Mouse (Mus musculus): Measurements from ENCODE around the gene Cidec. TPM values are rescaled to one million over a fixed set of nuclear protein-coding genes. Genes with fewer than 3 reads are reported as not detected.

Gene Cidec
- total and polyA plus RNA-seq, 3 experiments = not detected

GRCm38 (mm10) chr6:113473715-113474114, 38.2 kb upstream of the Cidec start (continued):
- TF ChIP-seq UBTF (IDR thresholded peaks at IDR 0.05; ENCODE audit: borderline replicate concordance, insufficient read depth, low read depth, low read length) (no peak), JUND (IDR thresholded peaks at IDR 0.05; ENCODE audit: low read depth, low read length) (no peak), ZKSCAN1 (IDR thresholded peaks at IDR 0.05; ENCODE audit: low read depth, low read length) (no peak), TBP (IDR thresholded peaks at IDR 0.05; ENCODE audit: low read depth, low read length) (no peak), MYB (IDR thresholded peaks at IDR 0.05; ENCODE audit: low read depth, low read length) (no peak), MYC (IDR thresholded peaks at IDR 0.05; ENCODE audit: low read depth, low read length) (0 out of 2 replicates have a peak, but pooled peaks have one; percentile 0), SIN3A (IDR thresholded peaks at IDR 0.05; ENCODE audit: low read length) (peak; percentile 60; the same call in 1 of the 2 replicates), SMC3 (IDR thresholded peaks at IDR 0.05; ENCODE audit: low read depth, low read length) (no peak), ZC3H11A (IDR thresholded peaks at IDR 0.05; ENCODE audit: low read depth, low read length) (no peak), GATA1 (IDR thresholded peaks at IDR 0.05; ENCODE audit: low read depth, low read length) (peak; percentile 74), EP300 (IDR thresholded peaks at IDR 0.05; ENCODE audit: low read depth in 1 of 2, low read length in 2 of 2) (peak; percentile 57 to 73), NRF1 (IDR thresholded peaks at IDR 0.05; ENCODE audit: insufficient read depth, low read depth, low read length, poor library complexity, severe bottlenecking) (no peak; the same call in 1 of the 2 replicates), CTCF (IDR thresholded peaks at IDR 0.05 in 2 of 3, conservative IDR thresholded peaks at IDR 0.05 in 1 of 3; ENCODE audit: control insufficient read depth in 1 of 3, insufficient read depth in 1 of 3, low read depth in 2 of 3, low read length in 3 of 3, poor library complexity in 1 of 3, severe bottlenecking in 1 of 3) (no peak), MXI1 (IDR thresholded peaks at IDR 0.05; ENCODE audit: low read depth, low read length) (no peak; the same call in 1 of the 2 replicates)

- H3K27ac ChIP-seq (ENCODE audit: control insufficient read depth, low read depth, low read length) = no peak overlapping the region
- H3K27me3 ChIP-seq (ENCODE audit: control insufficient read depth in 1 of 2, insufficient read depth in 2 of 2, low read length in 2 of 2) = peaks cover 0 to 3% of the 10 kb centered on the region in 2 experiments; a peak in 1 of 4 replicates
- H3K4me1 ChIP-seq (ENCODE audit: control insufficient read depth in 1 of 2, insufficient read depth in 2 of 2, low read length in 2 of 2) = peaks cover 4 to 14% of the 10 kb centered on the region in 2 experiments; a peak in 3 of 4 replicates
- H3K4me3 ChIP-seq (ENCODE audit: control insufficient read depth in 1 of 2, insufficient read depth in 1 of 2, low read depth in 2 of 2, low read length in 2 of 2) = peak overlapping the region in 1 of 2 experiments; percentile 19; a peak in 1 of 4 replicates
- H3K36me3 ChIP-seq (ENCODE audit: control insufficient read depth in 1 of 2, insufficient read depth in 2 of 2, low read length in 2 of 2) = no peaks in the 10 kb centered on the region; a peak in 1 of 4 replicates
- TF ChIP-seq BHLHE40 (IDR thresholded peaks at IDR 0.05; ENCODE audit: borderline replicate concordance, low read depth, low read length) = 0 out of 2 replicates have a peak, but pooled peaks have one; percentile 21
- TF ChIP-seq MYC (IDR thresholded peaks at IDR 0.05; ENCODE audit: low read depth, low read length) = peak; percentile 37; the same call in 1 of the 2 replicates
- TF ChIP-seq E2F4 (IDR thresholded peaks at IDR 0.05; ENCODE audit: borderline replicate concordance, low read depth, low read length) = no peak
- TF ChIP-seq NRF1 (IDR thresholded peaks at IDR 0.05; ENCODE audit: insufficient read depth, low read depth, low read length, poor library complexity, severe bottlenecking) = no peak
- DNase-seq (ENCODE audit: low read depth, low spot score) = peak; percentile 44
- no peaks in the 10 kb centered on the region for H3K79me2 ChIP-seq (ENCODE audit: control insufficient read depth, insufficient read depth, low read length, poor library complexity)
- H3K9ac ChIP-seq (ENCODE audit: control insufficient read depth, low read depth, low read length, poor library complexity, severe bottlenecking) = no peak overlapping the region; the same call in 1 of the 2 replicates
- no peaks in the 10 kb centered on the region for H3K9me3 ChIP-seq (replicated peaks; ENCODE audit: insufficient read depth, low read length)
These were observed 37.7 kb upstream of the Cidec start for GRCm38 (mm10) chr6:113473246-113473645.

- no peak overlapping the region for H3K9ac ChIP-seq (ENCODE audit: control insufficient read depth, low read depth, low read length, poor library complexity, severe bottlenecking)
- no peak overlapping the region for H3K27ac ChIP-seq (ENCODE audit: control insufficient read depth, low read depth, low read length)
- H3K79me2 ChIP-seq (ENCODE audit: control insufficient read depth, insufficient read depth, low read length, poor library complexity) = no peaks in the 10 kb centered on the region
- no peak overlapping the region for H3K4me3 ChIP-seq (ENCODE audit: control insufficient read depth in 1 of 2, insufficient read depth in 1 of 2, low read depth in 2 of 2, low read length in 2 of 2)
- TF ChIP-seq GATA1 (IDR thresholded peaks at IDR 0.05; ENCODE audit: low read depth, low read length) = no peak
- no peak for DNase-seq (ENCODE audit: low read depth, low spot score)
- H3K36me3 ChIP-seq (ENCODE audit: control insufficient read depth in 1 of 2, insufficient read depth in 2 of 2, low read length in 2 of 2) = no peaks in the 10 kb centered on the region; a peak in 1 of 4 replicates
- H3K9me3 ChIP-seq (replicated peaks; ENCODE audit: insufficient read depth, low read length) = no peaks in the 10 kb centered on the region
- 0 out of 4 replicates have a peak, but pooled peaks cover 0 to 2% of the 10 kb centered on the region in 2 experiments for H3K27me3 ChIP-seq (ENCODE audit: control insufficient read depth in 1 of 2, insufficient read depth in 2 of 2, low read length in 2 of 2)
- peaks cover 4 to 14% of the 10 kb centered on the region in 2 experiments; a peak in 3 of 4 replicates for H3K4me1 ChIP-seq (ENCODE audit: control insufficient read depth in 1 of 2, insufficient read depth in 2 of 2, low read length in 2 of 2)
These were observed 36.5 kb upstream of the Cidec start for GRCm38 (mm10) chr6:113472061-113472460.

All from MEL (cell line).